Mouse (Mus musculus): Measurements from ENCODE around the gene Zfp386. TPM values are rescaled to one million over a fixed set of nuclear protein-coding genes. Genes with fewer than 3 reads are reported as not detected.

Zfp386 gene
- total and polyA plus RNA-seq, 2 experiments from 2014 or later = 45.7 to 54.5 TPM

DNA sequence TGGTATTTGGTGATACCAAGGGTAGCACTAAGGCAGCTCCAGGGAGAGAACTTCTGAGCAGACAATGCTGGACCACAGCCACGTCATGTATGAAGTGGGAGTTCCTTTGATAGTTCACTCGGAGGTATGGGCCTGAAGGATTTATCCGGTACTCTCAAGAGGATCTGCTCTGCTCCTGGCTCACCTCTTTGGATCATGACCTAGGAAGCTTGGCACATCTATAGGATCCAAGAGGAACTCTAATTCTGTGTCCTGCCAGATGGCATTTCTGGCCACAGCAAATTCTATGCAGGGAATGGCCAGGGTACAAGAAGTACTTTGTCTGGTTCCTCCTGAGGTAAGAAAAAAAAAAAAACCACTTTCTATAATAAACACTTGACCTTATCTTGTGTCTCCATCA, 42.3 kb downstream of the Zfp386 start:
- Histone ChIP-seq H3K9ac (no peak overlapping the region), H3K27me3 (ENCODE audit: insufficient read depth, low read length) (no peaks in the 10 kb centered on the region), H3K4me3 (ENCODE audit: low read depth, low read length) (no peak overlapping the region), H3K36me3 (ENCODE audit: insufficient read depth) (no peaks in the 10 kb centered on the region), H3K4me1 (ENCODE audit: insufficient read depth) (no peaks in the 10 kb centered on the region), H3K4me2 (ENCODE audit: low read depth) (no peak overlapping the region), H3K27ac (ENCODE audit: low read depth, low read length) (no peak overlapping the region), H3K9me3 (ENCODE audit: low read length) (no peaks in the 10 kb centered on the region)
- no peak for ATAC-seq
- no peak for TF ChIP-seq CTCF (IDR thresholded peaks at IDR 0.05; ENCODE audit: low read depth)
- whole genome bisulfite sequencing = 94% methylated on average over 3 of the region's 3 CpGs
- no peak for DNase-seq

DNA sequence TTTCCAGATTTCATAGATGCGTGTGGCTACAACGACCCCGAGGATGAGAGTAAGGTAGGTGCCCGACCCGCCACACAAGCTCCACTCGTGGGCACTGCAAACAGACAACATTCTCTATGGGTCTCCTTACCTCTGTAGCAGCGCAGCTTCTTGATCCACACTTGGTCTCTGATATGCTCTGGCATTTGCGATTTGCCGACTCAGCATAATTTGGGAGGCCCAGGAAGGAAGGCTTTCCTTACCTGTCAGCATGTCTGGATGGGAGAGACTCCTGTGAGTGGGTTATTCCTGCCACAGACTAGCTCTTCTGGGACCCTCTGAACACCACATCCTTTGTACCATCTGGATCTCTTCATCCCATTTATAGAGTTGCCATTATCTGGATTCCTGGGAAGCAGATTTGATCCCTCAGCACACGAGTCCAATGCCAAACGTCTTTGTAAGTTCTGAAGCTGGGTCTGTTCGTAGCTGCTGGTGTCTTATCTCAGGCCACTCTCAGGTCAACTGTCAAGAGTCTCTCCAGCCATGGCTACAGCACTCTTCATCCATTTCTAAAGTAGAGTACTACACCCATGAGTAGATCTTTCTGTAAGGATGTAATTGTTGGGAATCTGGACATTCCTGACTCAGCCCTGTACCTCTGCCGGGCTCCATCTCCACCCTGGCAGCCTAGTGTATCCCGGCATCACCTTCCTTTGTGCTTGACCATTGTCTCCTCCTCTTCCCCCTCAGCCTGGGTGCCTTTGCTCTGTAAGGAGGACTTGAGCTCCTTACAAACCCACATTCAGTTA, 47.4 kb downstream of the Zfp386 start:
- ATAC-seq = no peak
- Histone ChIP-seq H3K4me2 (ENCODE audit: low read depth) (no peak overlapping the region), H3K27ac (ENCODE audit: low read depth, low read length) (no peak overlapping the region), H3K9me3 (ENCODE audit: low read length) (no peaks in the 10 kb centered on the region), H3K36me3 (ENCODE audit: insufficient read depth) (no peaks in the 10 kb centered on the region), H3K4me1 (ENCODE audit: insufficient read depth) (no peaks in the 10 kb centered on the region), H3K9ac (no peak overlapping the region), H3K4me3 (ENCODE audit: low read depth, low read length) (no peak overlapping the region), H3K27me3 (ENCODE audit: insufficient read depth, low read length) (no peaks in the 10 kb centered on the region)
- no peak for TF ChIP-seq CTCF (IDR thresholded peaks at IDR 0.05; ENCODE audit: low read depth)
- no peak for DNase-seq
- 89% methylated on average over 14 of the region's 14 CpGs for WGBS

- ATAC-seq = no peak; the same call in 1 of the 2 replicates
- Histone ChIP-seq H3K27ac (ENCODE audit: low read depth, low read length) (no peak overlapping the region), H3K36me3 (ENCODE audit: insufficient read depth) (no peaks in the 10 kb centered on the region), H3K9ac (no peak overlapping the region), H3K4me3 (ENCODE audit: low read depth, low read length) (no peak overlapping the region), H3K4me1 (ENCODE audit: insufficient read depth) (no peaks in the 10 kb centered on the region), H3K27me3 (ENCODE audit: insufficient read depth, low read length) (no peaks in the 10 kb centered on the region), H3K4me2 (ENCODE audit: low read depth) (no peak overlapping the region), H3K9me3 (ENCODE audit: low read length) (no peaks in the 10 kb centered on the region)
- TF ChIP-seq CTCF (IDR thresholded peaks at IDR 0.05; ENCODE audit: low read depth) = no peak
- DNase-seq = no peak
- 69% methylated on average over 3 of the region's 3 CpGs for WGBS
Measured at GRCm38 (mm10) chr12:116096361-116096904, 48.9 kb downstream of the Zfp386 start.

GRCm38 (mm10) chr12:116097166-116097565, 49.6 kb downstream of the Zfp386 start:
- no peaks in the 10 kb centered on the region for H3K27me3 ChIP-seq (ENCODE audit: insufficient read depth, low read length)
- H3K9me3 ChIP-seq (ENCODE audit: low read length) = no peaks in the 10 kb centered on the region
- H3K4me3 ChIP-seq (ENCODE audit: low read depth, low read length) = no peak overlapping the region
- no peak overlapping the region for H3K27ac ChIP-seq (ENCODE audit: low read depth, low read length)
- no peaks in the 10 kb centered on the region for H3K4me1 ChIP-seq (ENCODE audit: insufficient read depth)
- no peak for DNase-seq
- H3K36me3 ChIP-seq (ENCODE audit: insufficient read depth) = no peaks in the 10 kb centered on the region
- no peak for TF ChIP-seq CTCF (IDR thresholded peaks at IDR 0.05; ENCODE audit: low read depth)
- no peak overlapping the region for H3K4me2 ChIP-seq (ENCODE audit: low read depth)
- 87% methylated on average over 8 of the region's 8 CpGs for WGBS
- no peak overlapping the region for H3K9ac ChIP-seq
- no peak for ATAC-seq

DNA sequence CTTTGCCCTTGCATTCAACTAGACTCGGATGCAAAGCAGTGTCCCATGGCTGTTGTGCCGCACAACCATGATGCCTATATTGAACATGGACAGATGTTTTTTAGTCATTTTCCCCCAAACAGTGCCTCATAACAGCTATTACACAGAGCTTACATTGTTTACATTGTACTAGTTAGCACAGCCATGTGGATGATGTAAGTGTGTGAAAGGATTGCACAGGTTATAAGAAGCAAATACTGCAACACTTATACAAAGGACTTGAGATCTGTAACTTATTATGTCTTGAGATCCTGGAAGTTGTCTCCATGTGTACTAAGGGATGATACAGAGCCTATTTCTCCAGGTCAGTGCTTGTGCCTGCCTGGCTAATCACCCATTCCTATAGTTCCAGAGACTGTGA, 54.4 kb downstream of the Zfp386 start:
- ATAC-seq (no peak), DNase-seq (no peak)
- no peak overlapping the region for H3K9ac ChIP-seq
- no peaks in the 10 kb centered on the region for H3K9me3 ChIP-seq (ENCODE audit: low read length)
- H3K4me2 ChIP-seq (ENCODE audit: low read depth) = no peak overlapping the region
- H3K36me3 ChIP-seq (ENCODE audit: insufficient read depth) = no peaks in the 10 kb centered on the region
- WGBS = 92% methylated on average over 2 of the region's 2 CpGs
- H3K4me1 ChIP-seq (ENCODE audit: insufficient read depth) = no peaks in the 10 kb centered on the region
- H3K4me3 ChIP-seq (ENCODE audit: low read depth, low read length) = no peak overlapping the region
- no peak overlapping the region for H3K27ac ChIP-seq (ENCODE audit: low read depth, low read length)
- H3K27me3 ChIP-seq (ENCODE audit: insufficient read depth, low read length) = no peaks in the 10 kb centered on the region
- TF ChIP-seq CTCF (IDR thresholded peaks at IDR 0.05; ENCODE audit: low read depth) = no peak

DNA sequence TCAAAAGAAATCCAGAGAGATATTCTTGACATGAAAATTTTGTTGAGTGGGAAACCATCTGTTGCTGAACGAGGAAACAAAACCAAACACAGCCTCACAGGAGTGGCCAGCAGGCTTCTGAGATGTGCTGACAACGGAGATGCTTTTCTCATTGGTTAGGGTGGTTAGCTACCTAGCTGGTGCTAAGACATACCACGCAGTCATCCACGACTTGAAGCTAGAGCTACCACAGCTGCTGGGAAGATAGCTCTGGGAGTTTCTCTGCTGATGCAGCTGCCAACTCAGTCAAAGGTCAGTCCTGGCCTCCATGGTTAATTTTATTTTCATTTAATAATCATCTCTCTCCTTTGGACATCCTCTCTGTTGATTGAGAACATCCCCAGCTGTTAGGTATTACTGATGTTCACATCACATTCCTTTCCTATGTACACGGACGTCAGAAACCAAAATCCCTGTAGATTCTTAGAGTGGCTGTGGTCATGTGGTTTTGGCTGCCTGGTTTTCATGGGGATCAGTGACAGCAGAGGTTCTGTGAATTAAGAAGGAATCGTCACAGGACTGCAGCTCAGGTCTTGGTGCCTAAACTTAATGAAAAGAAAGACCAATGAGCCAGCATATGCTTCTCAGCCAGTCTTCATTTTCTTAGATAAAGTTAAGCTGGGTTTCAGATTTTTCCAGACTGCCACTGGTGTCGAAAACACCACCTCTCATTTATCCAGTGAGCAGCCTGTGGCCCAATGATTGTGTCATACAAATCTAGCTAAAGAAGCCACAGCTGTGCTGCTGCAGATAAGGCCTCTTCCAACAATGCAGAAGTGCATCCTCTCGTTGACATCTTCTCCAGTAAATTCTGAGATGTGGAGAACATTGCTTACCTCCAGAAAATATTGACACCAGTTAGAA, 62.2 kb downstream of the Zfp386 start:
- no peak overlapping the region for H3K27ac ChIP-seq (ENCODE audit: low read depth, low read length)
- H3K9ac ChIP-seq = no peak overlapping the region
- H3K9me3 ChIP-seq (ENCODE audit: low read length) = peaks cover 12% of the 10 kb centered on the region; the same call in 1 of the 2 replicates
- WGBS = 87% methylated on average over 9 of the region's 9 CpGs
- no peak for TF ChIP-seq CTCF (IDR thresholded peaks at IDR 0.05; ENCODE audit: low read depth)
- ATAC-seq (no peak), DNase-seq (no peak)
- no peaks in the 10 kb centered on the region for H3K4me1 ChIP-seq (ENCODE audit: insufficient read depth)
- H3K4me2 ChIP-seq (ENCODE audit: low read depth) = no peak overlapping the region
- H3K4me3 ChIP-seq (ENCODE audit: low read depth, low read length) = no peak overlapping the region
- H3K27me3 ChIP-seq (ENCODE audit: insufficient read depth, low read length) = no peaks in the 10 kb centered on the region
- H3K36me3 ChIP-seq (ENCODE audit: insufficient read depth) = no peaks in the 10 kb centered on the region

All from forebrain, postnatal 0 days (tissue).